Mouse (Mus musculus): ENCODE results near the gene Mrc2.

The Mrc2 gene

DNA sequence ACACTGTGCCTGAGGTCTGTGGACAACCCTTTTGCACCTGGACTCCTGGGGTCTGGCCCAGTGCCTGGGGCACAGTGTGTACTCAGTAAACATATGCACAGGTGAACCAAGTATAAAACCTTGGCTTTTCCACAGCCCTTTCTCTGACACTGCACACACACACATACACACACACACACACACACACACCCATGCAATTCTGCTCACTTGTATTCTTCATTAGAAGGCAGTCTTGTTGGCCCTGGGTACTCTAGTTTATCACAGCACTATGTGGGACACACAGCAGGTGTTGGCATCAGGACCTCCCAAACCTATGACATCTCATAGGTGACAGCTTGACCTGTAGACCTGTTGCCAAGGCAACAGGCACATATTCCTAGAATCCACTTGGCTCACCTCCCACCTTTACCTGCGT, 83.4 kb downstream of the Mrc2 start:
- in situ Hi-C loops (cut with MboI, MseI), result no loop called here

DNA sequence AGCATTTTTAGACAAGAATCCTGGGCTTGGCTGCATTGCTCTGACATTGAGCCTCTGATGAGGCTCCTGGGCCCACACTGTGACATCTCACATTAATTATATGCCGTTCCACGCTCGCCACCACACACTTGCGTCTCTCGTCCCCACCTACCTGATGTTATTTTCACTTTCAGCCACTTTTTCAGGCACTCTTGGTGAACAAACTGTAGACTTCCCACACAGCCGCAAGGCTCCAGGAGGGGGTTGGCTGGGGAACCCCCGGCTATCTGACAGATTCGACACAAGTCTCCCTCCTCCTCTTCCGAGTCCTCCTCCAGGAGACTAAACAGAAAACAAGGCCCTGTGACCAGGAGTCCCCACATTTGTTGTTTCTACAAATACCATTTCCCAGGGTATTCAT, 92.8 kb downstream of the Mrc2 start:
- in situ Hi-C loops (cut with MboI, MseI), result no loop called here

DNA sequence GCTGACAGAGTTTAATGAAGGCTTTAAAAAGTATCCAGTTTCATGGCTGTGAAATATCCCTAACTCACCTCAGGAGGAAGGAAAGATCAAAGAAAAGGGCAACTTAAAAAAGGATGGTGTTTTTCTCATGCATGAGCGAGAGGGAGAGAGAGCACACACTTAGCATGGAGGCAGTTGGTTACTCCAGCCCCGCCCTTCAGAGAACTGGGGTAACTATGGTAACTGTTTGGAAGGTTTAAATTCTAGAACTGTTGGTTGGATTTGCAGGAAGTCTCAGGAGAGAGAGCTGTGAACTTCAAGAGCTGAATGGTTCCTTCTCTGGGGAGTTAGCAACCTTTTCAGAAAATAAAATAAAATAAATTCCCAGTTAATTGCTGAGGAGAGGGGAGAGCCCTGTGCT, 96.2 kb downstream of the Mrc2 start:
- in situ Hi-C loops (cut with MboI, MseI), result no loop called here

DNA sequence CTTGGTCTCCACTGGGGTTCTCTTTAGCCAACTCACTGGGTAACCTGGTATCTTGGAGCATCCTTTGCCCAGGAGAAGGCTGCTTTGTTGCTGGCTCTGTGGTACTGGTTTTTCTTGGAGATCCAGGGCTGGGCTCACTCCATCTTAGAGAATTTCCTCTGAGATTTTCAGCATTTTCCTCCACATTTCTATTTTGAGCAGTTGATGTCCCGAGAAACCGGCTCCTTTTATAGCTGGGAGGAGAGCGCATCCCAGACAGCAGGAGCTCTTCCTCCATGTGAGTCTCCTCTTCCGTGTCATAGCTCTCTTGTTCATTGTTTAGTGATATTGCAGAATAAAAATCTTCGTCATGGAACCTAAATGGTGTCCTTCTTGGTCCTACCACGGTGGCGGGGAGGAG, 97.8 kb downstream of the Mrc2 start:
- in situ Hi-C loops (cut with MboI, MseI), result no loop called here

Measured in T-helper 2 cell (primary cell).